Mouse (Mus musculus): Measurements from ENCODE around the gene Nxt2. TPM values are rescaled to one million over a fixed set of nuclear protein-coding genes. Genes with fewer than 3 reads are reported as not detected.

Nxt2 gene
- polyA plus RNA-seq (2015; fragmentation: Nextera tagmentation; extraction: Ambion mirVana), result 23.5 and 27.2 TPM in 2 replicates

GRCm38 (mm10) chrX:142226542-142226941, at the start of gene Nxt2:
Gene Nxt2 (plus strand): TSS chrX:142226770.
- no peaks in the 10 kb centered on the region for H3K4me1 ChIP-seq
- H3K27ac ChIP-seq, result 0 out of 2 replicates have a peak within 1 kb of the TSS, but pooled peaks have one; percentile 32
- H3K4me2 ChIP-seq, result peak within 1 kb of the TSS; percentile 55
- no peaks in the 10 kb centered on the region for H3K36me3 ChIP-seq
- peak within 1 kb of the TSS; percentile 57 for H3K4me3 ChIP-seq (replicated peaks)
- H3K9me3 ChIP-seq (replicated peaks), result no peaks in the 10 kb centered on the region
- no peak within 1 kb of the TSS for H3K9ac ChIP-seq
- ATAC-seq (replicated peaks; ENCODE audit: low FRiP score), result no peak
- 92% methylated on average over 12 of the region's 14 CpGs for WGBS
- peaks cover 12% of the 10 kb centered on the region for H3K27me3 ChIP-seq

- Histone ChIP-seq H3K4me1 (no peaks in the 10 kb centered on the region), H3K4me3 (replicated peaks) (no peak overlapping the region), H3K27ac (no peak overlapping the region), H3K36me3 (no peaks in the 10 kb centered on the region), H3K9me3 (replicated peaks) (no peaks in the 10 kb centered on the region), H3K9ac (no peak overlapping the region), H3K27me3 (peaks cover 54% of the 10 kb centered on the region), H3K4me2 (no peak overlapping the region)
- no peak for ATAC-seq (replicated peaks; ENCODE audit: low FRiP score)
These were observed 49.6 kb upstream of the Nxt2 start for GRCm38 (mm10) chrX:142176981-142177380.

- Histone ChIP-seq H3K9me3 (replicated peaks) (no peaks in the 10 kb centered on the region), H3K4me3 (replicated peaks) (no peak overlapping the region), H3K9ac (no peak overlapping the region), H3K4me2 (no peak overlapping the region), H3K4me1 (no peaks in the 10 kb centered on the region), H3K27me3 (peaks cover 42% of the 10 kb centered on the region), H3K36me3 (no peaks in the 10 kb centered on the region), H3K27ac (no peak overlapping the region)
- peak; percentile 54; the same call in 1 of the 2 replicates for ATAC-seq (replicated peaks; ENCODE audit: low FRiP score)
- 65% methylated on average over 2 of the region's 2 CpGs for WGBS
These were observed 44.5 kb upstream of the Nxt2 start for GRCm38 (mm10) chrX:142182026-142182425.

- Histone ChIP-seq H3K4me2 (peak overlapping the region; percentile 27; the same call in 1 of the 2 replicates), H3K9ac (no peak overlapping the region), H3K36me3 (no peaks in the 10 kb centered on the region), H3K4me1 (no peaks in the 10 kb centered on the region), H3K27me3 (peaks cover 42% of the 10 kb centered on the region), H3K4me3 (replicated peaks) (no peak overlapping the region), H3K27ac (no peak overlapping the region), H3K9me3 (replicated peaks) (no peaks in the 10 kb centered on the region)
- ATAC-seq (replicated peaks; ENCODE audit: low FRiP score), result no peak
- WGBS, result 32% methylated on average over 22 of the region's 22 CpGs
These were observed 37.4 kb upstream of the Nxt2 start for GRCm38 (mm10) chrX:142189023-142189703.

- no peak overlapping the region for H3K27ac ChIP-seq
- WGBS, result 66% methylated on average over 2 of the region's 2 CpGs
- H3K36me3 ChIP-seq, result no peaks in the 10 kb centered on the region
- H3K9ac ChIP-seq, result no peak overlapping the region
- no peaks in the 10 kb centered on the region for H3K9me3 ChIP-seq (replicated peaks)
- H3K4me1 ChIP-seq, result no peaks in the 10 kb centered on the region
- H3K4me2 ChIP-seq, result no peak overlapping the region
- no peak for ATAC-seq (replicated peaks; ENCODE audit: low FRiP score)
- H3K27me3 ChIP-seq, result peaks cover 53% of the 10 kb centered on the region
- H3K4me3 ChIP-seq (replicated peaks), result no peak overlapping the region
These were observed 36.2 kb upstream of the Nxt2 start for GRCm38 (mm10) chrX:142190355-142190754.

- H3K4me2 ChIP-seq, result no peak overlapping the region
These were observed 32.1 kb upstream of the Nxt2 start for GRCm38 (mm10) chrX:142194420-142194819.

GRCm38 (mm10) chrX:142195551-142195950, 31.0 kb upstream of the Nxt2 start:
- H3K4me2 ChIP-seq, result no peak overlapping the region
- no peak overlapping the region for H3K27ac ChIP-seq
- H3K4me1 ChIP-seq, result no peaks in the 10 kb centered on the region
- peaks cover 67% of the 10 kb centered on the region for H3K27me3 ChIP-seq
- no peak overlapping the region for H3K9ac ChIP-seq
- WGBS, result 67% methylated on average over 1 of the region's 1 CpGs
- no peak overlapping the region for H3K4me3 ChIP-seq (replicated peaks)
- no peak for ATAC-seq (replicated peaks; ENCODE audit: low FRiP score)
- H3K36me3 ChIP-seq, result no peaks in the 10 kb centered on the region
- H3K9me3 ChIP-seq (replicated peaks), result no peaks in the 10 kb centered on the region

More at GRCm38 (mm10) chrX:142194420-142194819, 32.1 kb upstream of the Nxt2 start:
- Histone ChIP-seq H3K9ac (no peak overlapping the region), H3K4me3 (replicated peaks) (no peak overlapping the region), H3K36me3 (no peaks in the 10 kb centered on the region), H3K4me1 (no peaks in the 10 kb centered on the region), H3K9me3 (replicated peaks) (no peaks in the 10 kb centered on the region), H3K27ac (no peak overlapping the region), H3K27me3 (peaks cover 74% of the 10 kb centered on the region)
- 66% methylated on average over 6 of the region's 6 CpGs for WGBS
- no peak for ATAC-seq (replicated peaks; ENCODE audit: low FRiP score)

GRCm38 (mm10) chrX:142196831-142197230, 29.7 kb upstream of the Nxt2 start, which contains the start of gene Gucy2f:
Gene Gucy2f (minus strand): TSS chrX:142196931.
- H3K4me2 ChIP-seq, result no peak within 1 kb of the TSS
- no peaks in the 10 kb centered on the region for H3K4me1 ChIP-seq
- H3K4me3 ChIP-seq (replicated peaks), result no peak within 1 kb of the TSS
- H3K9me3 ChIP-seq (replicated peaks), result no peaks in the 10 kb centered on the region
- ATAC-seq (replicated peaks; ENCODE audit: low FRiP score), result no peak
- WGBS, result 41% methylated on average over 5 of the region's 5 CpGs
- H3K9ac ChIP-seq, result no peak within 1 kb of the TSS
- peaks cover 59% of the 10 kb centered on the region for H3K27me3 ChIP-seq
- no peaks in the 10 kb centered on the region for H3K36me3 ChIP-seq
- no peak within 1 kb of the TSS for H3K27ac ChIP-seq

GRCm38 (mm10) chrX:142200295-142200694, 26.3 kb upstream of the Nxt2 start:
- Histone ChIP-seq H3K36me3 (no peaks in the 10 kb centered on the region), H3K9me3 (replicated peaks) (no peaks in the 10 kb centered on the region), H3K4me1 (no peaks in the 10 kb centered on the region), H3K27me3 (peaks cover 33% of the 10 kb centered on the region), H3K4me2 (no peak overlapping the region), H3K9ac (no peak overlapping the region), H3K4me3 (replicated peaks) (no peak overlapping the region), H3K27ac (no peak overlapping the region)
- ATAC-seq (replicated peaks; ENCODE audit: low FRiP score), result no peak
- 5% methylated on average over 3 of the region's 3 CpGs for WGBS

- Histone ChIP-seq H3K9ac (no peak overlapping the region), H3K4me3 (replicated peaks) (peak overlapping the region; percentile 57), H3K27me3 (peaks cover 9% of the 10 kb centered on the region), H3K4me1 (no peaks in the 10 kb centered on the region), H3K27ac (peak overlapping the region; percentile 95), H3K9me3 (replicated peaks) (no peaks in the 10 kb centered on the region), H3K36me3 (no peaks in the 10 kb centered on the region), H3K4me2 (peak overlapping the region; percentile 55)
- peak; percentile 68 for ATAC-seq (replicated peaks; ENCODE audit: low FRiP score)
- 26% methylated on average over 15 of the region's 15 CpGs for WGBS
These were observed 956 bp downstream of the Nxt2 start for GRCm38 (mm10) chrX:142227398-142228054.

GRCm38 (mm10) chrX:142228055-142228768, 1.6 kb downstream of the Nxt2 start:
- Histone ChIP-seq H3K4me3 (replicated peaks) (peak overlapping the region; percentile 57), H3K9me3 (replicated peaks) (no peaks in the 10 kb centered on the region), H3K4me1 (no peaks in the 10 kb centered on the region), H3K36me3 (no peaks in the 10 kb centered on the region), H3K27ac (peak overlapping the region; percentile 95), H3K9ac (0 out of 2 replicates have a peak overlapping the region, but pooled peaks have one; percentile 38), H3K4me2 (peak overlapping the region; percentile 55), H3K27me3 (peaks cover 7% of the 10 kb centered on the region)
- ATAC-seq (replicated peaks; ENCODE audit: low FRiP score), result peak; percentile 99
- WGBS, result 17% methylated on average over 32 of the region's 42 CpGs

GRCm38 (mm10) chrX:142228769-142229158, 2.2 kb downstream of the Nxt2 start:
- Histone ChIP-seq H3K4me2 (peak overlapping the region; percentile 52), H3K36me3 (no peaks in the 10 kb centered on the region), H3K27ac (no peak overlapping the region), H3K9ac (no peak overlapping the region), H3K4me3 (replicated peaks) (peak overlapping the region; percentile 57), H3K4me1 (no peaks in the 10 kb centered on the region), H3K27me3 (peaks cover 6% of the 10 kb centered on the region), H3K9me3 (replicated peaks) (no peaks in the 10 kb centered on the region)
- ATAC-seq (replicated peaks; ENCODE audit: low FRiP score), result no peak
- 39% methylated on average over 7 of the region's 7 CpGs for WGBS

Data from kidney, embryonic 15.5 days (tissue).